Mouse (Mus musculus): ENCODE measurements around the gene Arhgap9. TPM values are rescaled to one million over a fixed set of nuclear protein-coding genes. Genes with fewer than 3 reads are reported as not detected.
"Not testable (repeated sequence)": the region's sequence is repeated elsewhere in the genome, so short reads cannot be mapped to it uniquely, and the experiment has no call there.

Gene Arhgap9
- polyA plus RNA-seq, 1 experiment from 2014 or later, result 2.0 TPM

GRCm38 (mm10) chr10:127295986-127296794 is 25.6 kb upstream of the Arhgap9 start:
- Histone ChIP-seq H3K27me3 (replicated peaks; ENCODE audit: low read depth, poor library complexity, severe bottlenecking) (no peaks in the 10 kb centered on the region), H3K4me3 (no peak overlapping the region), H3K4me1 (peaks cover 19% of the 10 kb centered on the region), H3K36me3 (replicated peaks) (peaks cover 92% of the 10 kb centered on the region), H3K9me3 (no peaks in the 10 kb centered on the region), H3K27ac (replicated peaks) (no peak overlapping the region)
- WGBS, result 93% methylated on average over 24 of the region's 24 CpGs
- DNase-seq (ENCODE audit: low spot score), result no peak

GRCm38 (mm10) chr10:127297015-127297871 is 24.5 kb upstream of the Arhgap9 start:
- Histone ChIP-seq H3K27ac (replicated peaks) (no peak overlapping the region), H3K27me3 (replicated peaks; ENCODE audit: low read depth, poor library complexity, severe bottlenecking) (no peaks in the 10 kb centered on the region), H3K36me3 (replicated peaks) (peaks cover 99% of the 10 kb centered on the region), H3K4me3 (no peak overlapping the region), H3K9me3 (no peaks in the 10 kb centered on the region), H3K4me1 (peaks cover 9% of the 10 kb centered on the region)
- WGBS, result 95% methylated on average over 16 of the region's 16 CpGs
- DNase-seq (ENCODE audit: low spot score), result no peak

- WGBS, result 94% methylated on average over 6 of the region's 6 CpGs
- H3K36me3 ChIP-seq (replicated peaks), result peaks cover 100% of the 10 kb centered on the region
- DNase-seq (ENCODE audit: low spot score), result no peak
- H3K9me3 ChIP-seq, result no peaks in the 10 kb centered on the region
- no peak overlapping the region for H3K4me3 ChIP-seq
- H3K27me3 ChIP-seq (replicated peaks; ENCODE audit: low read depth, poor library complexity, severe bottlenecking), result no peaks in the 10 kb centered on the region
- no peak overlapping the region for H3K27ac ChIP-seq (replicated peaks)
- H3K4me1 ChIP-seq, result no peaks in the 10 kb centered on the region
These were observed 21.4 kb upstream of the Arhgap9 start for GRCm38 (mm10) chr10:127300361-127300760.

- Histone ChIP-seq H3K9me3 (no peaks in the 10 kb centered on the region), H3K36me3 (replicated peaks) (peaks cover 100% of the 10 kb centered on the region), H3K27ac (replicated peaks) (no peak overlapping the region), H3K27me3 (replicated peaks; ENCODE audit: low read depth, poor library complexity, severe bottlenecking) (no peaks in the 10 kb centered on the region), H3K4me3 (no peak overlapping the region), H3K4me1 (no peaks in the 10 kb centered on the region)
- no peak for DNase-seq (ENCODE audit: low spot score)
- WGBS, result 95% methylated on average over 11 of the region's 11 CpGs
These were observed 18.6 kb upstream of the Arhgap9 start for GRCm38 (mm10) chr10:127303136-127303535.

- WGBS, result 86% methylated on average over 3 of the region's 3 CpGs
- H3K27me3 ChIP-seq (replicated peaks; ENCODE audit: low read depth, poor library complexity, severe bottlenecking); H3K4me3 ChIP-seq; H3K27ac ChIP-seq (replicated peaks); DNase-seq (ENCODE audit: low spot score); H3K9me3 ChIP-seq: not testable (repeated sequence)
- peaks cover 13% of the 10 kb centered on the region for H3K4me1 ChIP-seq
- peaks cover 61% of the 10 kb centered on the region for H3K36me3 ChIP-seq (replicated peaks)
These were observed 12.6 kb upstream of the Arhgap9 start for GRCm38 (mm10) chr10:127309167-127309566.

- peak overlapping the region; percentile 95 for H3K4me3 ChIP-seq
- peak overlapping the region; percentile 92 for H3K27ac ChIP-seq (replicated peaks)
- 37% methylated on average over 23 of the region's 23 CpGs for WGBS
- no peaks in the 10 kb centered on the region for H3K27me3 ChIP-seq (replicated peaks; ENCODE audit: low read depth, poor library complexity, severe bottlenecking)
- H3K36me3 ChIP-seq (replicated peaks), result peaks cover 44% of the 10 kb centered on the region
- no peaks in the 10 kb centered on the region for H3K9me3 ChIP-seq
- peak; percentile 73 for DNase-seq (ENCODE audit: low spot score)
- peaks cover 13% of the 10 kb centered on the region for H3K4me1 ChIP-seq
These were observed 11.0 kb upstream of the Arhgap9 start for GRCm38 (mm10) chr10:127310523-127311475.

- no peaks in the 10 kb centered on the region for H3K27me3 ChIP-seq (replicated peaks; ENCODE audit: low read depth, poor library complexity, severe bottlenecking)
- H3K27ac ChIP-seq (replicated peaks), result peak within 1 kb of the TSS; percentile 92
- no peaks in the 10 kb centered on the region for H3K9me3 ChIP-seq
- peaks cover 13% of the 10 kb centered on the region for H3K4me1 ChIP-seq
- peak; percentile 94 for DNase-seq (ENCODE audit: low spot score)
- peak within 1 kb of the TSS; percentile 95 for H3K4me3 ChIP-seq
- WGBS, result under 1% methylated on average over 65 of the region's 65 CpGs
- H3K36me3 ChIP-seq (replicated peaks), result peaks cover 35% of the 10 kb centered on the region
These were observed 10.0 kb upstream of the Arhgap9 start, which contains the start of gene Mars for GRCm38 (mm10) chr10:127311476-127312355. TSS of gene Mars (minus strand) at chr10:127311786.

GRCm38 (mm10) chr10:127312356-127312676 is 9.4 kb upstream of the Arhgap9 start:
- 1% methylated on average over 4 of the region's 4 CpGs for WGBS

GRCm38 (mm10) chr10:127312858-127313257 is 8.9 kb upstream of the Arhgap9 start:
- Histone ChIP-seq H3K9me3 (no peaks in the 10 kb centered on the region), H3K36me3 (replicated peaks) (peaks cover 24% of the 10 kb centered on the region), H3K4me1 (peaks cover 13% of the 10 kb centered on the region), H3K27ac (replicated peaks) (no peak overlapping the region), H3K27me3 (replicated peaks; ENCODE audit: low read depth, poor library complexity, severe bottlenecking) (no peaks in the 10 kb centered on the region), H3K4me3 (no peak overlapping the region)
- no peak for DNase-seq (ENCODE audit: low spot score)
- WGBS, result 79% methylated on average over 4 of the region's 4 CpGs

More at GRCm38 (mm10) chr10:127312356-127312676, 9.4 kb upstream of the Arhgap9 start:
- DNase-seq (ENCODE audit: low spot score), result peak; percentile 89
- Histone ChIP-seq H3K27ac (replicated peaks) (peak overlapping the region; percentile 92; the same call in 1 of the 2 replicates), H3K4me3 (peak overlapping the region; percentile 95), H3K27me3 (replicated peaks; ENCODE audit: low read depth, poor library complexity, severe bottlenecking) (no peaks in the 10 kb centered on the region), H3K9me3 (no peaks in the 10 kb centered on the region), H3K4me1 (peaks cover 13% of the 10 kb centered on the region), H3K36me3 (replicated peaks) (peaks cover 29% of the 10 kb centered on the region)

GRCm38 (mm10) chr10:127313516-127313915 is 8.2 kb upstream of the Arhgap9 start:
- DNase-seq (ENCODE audit: low spot score); H3K9me3 ChIP-seq; H3K4me3 ChIP-seq; H3K27me3 ChIP-seq (replicated peaks; ENCODE audit: low read depth, poor library complexity, severe bottlenecking); H3K27ac ChIP-seq (replicated peaks): not testable (repeated sequence)
- peaks cover 17% of the 10 kb centered on the region for H3K36me3 ChIP-seq (replicated peaks)
- WGBS, result 91% methylated on average over 5 of the region's 5 CpGs
- H3K4me1 ChIP-seq, result peaks cover 13% of the 10 kb centered on the region

GRCm38 (mm10) chr10:127314950-127315349 is 6.8 kb upstream of the Arhgap9 start:
- not testable (repeated sequence) for H3K4me3 ChIP-seq; DNase-seq (ENCODE audit: low spot score); H3K9me3 ChIP-seq; H3K36me3 ChIP-seq (replicated peaks); H3K27ac ChIP-seq (replicated peaks); H3K27me3 ChIP-seq (replicated peaks; ENCODE audit: low read depth, poor library complexity, severe bottlenecking)
- 80% methylated on average over 1 of the region's 1 CpGs for WGBS
- peaks cover 13% of the 10 kb centered on the region for H3K4me1 ChIP-seq

Measured in embryonic facial prominence, embryonic 10.5 days (tissue).